Mouse (Mus musculus) cerebellum, adult 9-11 months (tissue): ENCODE measurements around the gene Fdxacb1.
A peak's percentile ranks its signal among the peaks of the same experiment; 100 is the strongest.

Experiments
- DNase-seq: peaks from one replicate; pipeline ENCODE4 v3.0.0; 2022

The Fdxacb1 gene

DNA sequence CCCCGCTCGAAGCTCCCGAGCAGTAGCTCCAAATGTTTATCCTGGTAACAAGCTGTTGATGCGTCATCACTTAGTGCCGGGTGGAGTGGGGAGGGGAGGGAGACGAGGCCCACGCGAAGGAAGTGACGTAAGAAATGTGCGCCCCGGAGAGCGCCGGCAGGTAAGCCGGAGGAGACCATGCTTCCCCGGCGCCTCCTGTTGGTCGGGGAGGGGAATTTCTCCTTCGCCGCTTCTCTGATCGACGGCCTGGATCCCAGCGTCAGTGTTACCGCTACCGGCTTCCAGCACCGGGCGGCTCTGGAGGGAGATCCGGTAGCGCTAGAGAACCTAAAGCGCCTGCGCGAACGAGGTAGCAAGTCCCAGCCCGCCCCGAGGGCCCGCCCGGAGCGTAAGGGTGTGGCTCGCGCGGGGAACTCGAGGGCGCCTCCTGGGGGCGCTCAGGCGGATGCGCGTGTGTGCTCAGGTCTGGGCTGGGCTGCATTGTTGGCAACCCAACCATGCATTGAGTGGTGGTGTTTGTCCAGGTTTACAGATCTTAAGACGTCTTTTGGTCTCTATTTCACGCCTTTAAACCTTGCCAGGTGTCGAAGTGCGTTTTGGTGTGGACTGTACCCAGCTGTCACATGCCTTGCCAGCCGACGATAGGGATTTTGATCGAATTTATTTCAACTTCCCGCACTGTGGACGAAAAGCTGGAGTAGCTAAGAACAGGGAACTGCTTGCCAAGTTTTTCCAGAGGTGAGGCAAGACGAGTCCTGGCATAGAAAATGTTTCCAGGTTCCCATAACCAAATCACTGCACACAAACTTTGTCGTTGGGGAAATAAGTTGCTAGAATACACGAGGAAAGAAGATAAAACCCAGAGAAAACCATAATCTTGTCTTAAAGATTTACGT lies at the start of gene Fdxacb1:
Gene Fdxacb1, plus strand, starts transcription at position 130 of the 896 bp plus-strand sequence.
- DNase-seq: peak; percentile 99

DNA sequence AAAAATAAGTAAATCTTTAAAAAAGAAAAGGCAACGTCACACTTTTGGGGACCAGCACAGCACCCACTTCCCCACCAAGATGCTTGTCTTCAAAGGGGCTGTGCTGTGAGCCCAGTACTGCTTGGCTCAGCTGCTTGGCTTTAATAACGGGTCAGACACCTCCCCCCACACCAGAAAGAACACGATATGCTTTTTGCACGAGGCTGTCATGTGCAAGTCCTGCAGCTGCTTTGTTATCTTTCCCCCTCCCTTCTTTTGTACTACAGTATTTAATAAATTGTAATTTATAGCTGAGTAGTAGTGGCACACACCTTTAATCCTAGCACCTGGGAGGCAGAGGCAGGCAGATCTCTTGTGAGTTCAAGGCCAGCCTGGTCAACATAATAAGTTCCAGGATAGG lies 49.2 kb upstream of the Fdxacb1 start:
- DNase-seq: no peak

DNA sequence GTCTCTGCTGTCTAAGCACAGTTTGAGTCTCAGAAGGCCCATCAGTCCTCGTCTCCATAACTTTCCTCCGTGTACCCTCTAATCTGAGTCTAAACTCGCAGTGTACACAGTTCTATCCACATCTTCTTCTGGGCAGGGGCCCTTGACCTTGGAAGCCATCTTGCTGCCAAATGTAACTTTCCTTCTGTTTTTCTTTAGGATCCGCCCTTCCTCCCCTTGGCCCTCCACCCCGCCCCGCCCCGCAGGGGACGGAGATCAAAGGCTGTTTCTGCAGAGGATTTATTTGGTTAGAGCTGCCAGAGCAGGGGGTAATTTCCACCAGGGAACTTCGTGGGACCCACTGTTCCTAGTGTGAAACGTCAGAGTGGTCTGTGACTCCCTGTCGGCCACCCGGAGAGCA lies 47.0 kb upstream of the Fdxacb1 start:
- no peak for DNase-seq

DNA sequence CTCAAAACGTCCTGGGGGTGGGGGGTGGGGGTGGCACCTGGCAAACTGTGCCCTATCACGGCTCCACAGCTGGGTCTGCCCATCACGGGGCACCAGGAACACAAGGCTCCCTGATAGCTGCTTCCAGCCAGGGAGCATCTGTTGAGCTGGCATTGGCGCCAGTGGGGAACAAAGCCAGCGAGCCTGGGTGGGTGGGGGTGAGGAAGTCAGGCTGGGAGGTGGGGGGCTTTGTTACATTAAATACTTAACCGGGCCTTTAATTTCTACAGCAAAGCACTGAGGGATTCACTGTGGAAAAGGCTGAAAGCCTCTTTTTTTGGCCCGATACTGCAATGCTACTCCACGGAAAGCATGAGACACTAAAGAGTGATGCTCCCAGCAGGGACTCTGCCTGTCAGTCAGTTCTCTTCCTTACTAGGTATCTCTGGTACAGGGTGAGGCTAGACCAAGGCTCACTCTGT lies 45.6 kb upstream of the Fdxacb1 start:
- peak; percentile 67 for DNase-seq

DNA sequence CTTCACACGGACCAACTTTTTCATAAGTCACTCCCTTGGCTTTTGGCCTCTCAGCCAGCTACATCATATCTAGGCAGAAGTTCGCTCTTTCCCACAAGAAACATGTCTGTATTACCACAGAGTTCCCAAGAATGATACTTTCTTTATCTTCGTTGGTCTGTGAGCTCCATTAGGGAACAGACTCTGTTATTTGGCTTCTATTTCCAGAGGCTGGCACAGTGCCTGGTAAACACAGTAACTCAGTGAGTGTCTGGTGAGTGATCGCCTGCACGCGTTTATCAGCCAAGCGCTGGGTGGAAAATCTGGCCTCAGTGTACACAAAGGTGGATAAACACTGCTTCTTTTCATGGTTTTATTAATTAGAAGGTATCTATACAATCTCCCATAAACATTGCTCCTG lies 44.6 kb upstream of the Fdxacb1 start:
- peak; percentile 88 for DNase-seq

DNA sequence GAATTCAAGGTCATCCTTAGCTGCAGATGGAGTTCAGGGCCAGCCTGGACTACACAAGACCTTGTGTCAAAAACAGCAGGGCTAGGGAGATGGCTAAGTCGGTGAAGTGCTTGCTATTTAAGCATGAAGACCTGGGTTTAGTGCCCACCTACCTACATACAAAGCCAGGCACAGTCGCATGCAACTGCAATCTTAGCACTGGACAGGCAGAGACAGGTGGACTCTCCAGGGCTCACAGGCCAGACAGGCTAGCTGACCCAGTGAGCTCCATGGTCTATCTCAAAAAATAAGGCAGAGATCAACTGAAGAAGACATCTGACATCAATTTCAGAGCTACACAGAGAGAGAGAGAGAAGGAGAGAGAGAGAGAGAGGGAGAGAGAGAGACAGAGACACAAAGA lies 43.9 kb upstream of the Fdxacb1 start:
- DNase-seq: no peak

DNA sequence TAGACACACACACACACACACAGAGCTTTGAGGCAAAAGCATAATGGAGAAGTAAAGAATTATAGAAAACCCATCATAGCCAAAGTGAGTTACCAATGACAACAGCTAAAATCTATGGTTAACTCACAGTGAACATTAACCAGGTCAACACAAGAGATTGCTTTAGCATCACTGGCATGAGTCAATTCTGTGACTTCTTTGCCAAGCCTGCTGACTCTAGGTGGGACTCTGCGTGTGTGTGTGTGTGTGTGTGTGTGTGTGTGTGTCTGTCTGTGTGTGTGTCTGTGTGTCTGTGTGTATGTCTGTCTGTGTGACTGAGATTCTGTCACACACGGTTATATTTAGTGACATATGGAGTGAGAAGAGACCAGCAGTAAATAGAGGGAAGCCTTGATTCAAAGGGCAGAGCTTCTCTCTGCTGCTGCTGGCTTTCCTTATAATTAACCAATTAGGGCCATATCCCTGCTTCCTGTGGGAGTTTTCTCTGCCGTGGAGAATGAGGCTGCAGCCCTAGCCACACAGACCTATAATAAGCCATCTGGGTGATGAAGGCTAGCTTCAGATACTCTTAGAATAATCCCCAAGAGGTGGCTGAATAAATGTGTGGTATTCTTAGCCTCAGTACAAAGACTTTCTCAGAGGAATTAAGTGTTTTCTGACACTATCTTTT lies 43.2 kb upstream of the Fdxacb1 start:
- DNase-seq: no peak

DNA sequence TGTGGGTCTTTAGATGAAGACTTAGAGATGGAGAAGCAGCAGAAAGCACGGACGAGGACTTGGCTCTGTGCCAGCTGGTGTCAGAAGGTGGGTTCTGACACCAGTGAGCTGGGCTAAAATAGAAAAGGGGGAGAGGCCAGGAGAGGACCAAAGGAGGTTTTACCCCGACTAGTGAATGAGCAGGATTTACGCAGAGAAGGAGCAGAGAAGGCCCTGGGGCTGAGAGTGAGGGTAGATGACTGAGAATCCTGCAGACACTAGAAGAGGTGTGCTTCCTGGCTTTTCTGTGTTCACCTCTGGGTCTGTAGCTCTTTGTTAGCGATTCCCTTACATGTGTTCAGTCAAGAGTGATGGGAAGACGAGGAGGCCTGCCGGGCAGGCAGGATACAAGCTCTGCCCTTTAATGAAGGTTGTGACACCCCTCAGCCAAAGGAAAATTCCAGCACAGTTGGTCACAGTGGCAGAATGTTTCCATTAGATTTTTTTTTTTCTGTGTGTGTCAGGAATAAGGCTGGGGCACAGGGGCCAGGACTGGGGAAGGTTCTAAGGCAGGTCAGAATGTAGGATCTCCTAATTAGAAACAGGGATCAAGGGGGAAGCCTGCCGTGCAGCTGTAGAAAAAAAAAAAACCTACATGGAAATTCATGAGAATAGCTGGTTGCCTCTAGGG lies 42.0 kb upstream of the Fdxacb1 start:
- peak; percentile 71 for DNase-seq

DNA sequence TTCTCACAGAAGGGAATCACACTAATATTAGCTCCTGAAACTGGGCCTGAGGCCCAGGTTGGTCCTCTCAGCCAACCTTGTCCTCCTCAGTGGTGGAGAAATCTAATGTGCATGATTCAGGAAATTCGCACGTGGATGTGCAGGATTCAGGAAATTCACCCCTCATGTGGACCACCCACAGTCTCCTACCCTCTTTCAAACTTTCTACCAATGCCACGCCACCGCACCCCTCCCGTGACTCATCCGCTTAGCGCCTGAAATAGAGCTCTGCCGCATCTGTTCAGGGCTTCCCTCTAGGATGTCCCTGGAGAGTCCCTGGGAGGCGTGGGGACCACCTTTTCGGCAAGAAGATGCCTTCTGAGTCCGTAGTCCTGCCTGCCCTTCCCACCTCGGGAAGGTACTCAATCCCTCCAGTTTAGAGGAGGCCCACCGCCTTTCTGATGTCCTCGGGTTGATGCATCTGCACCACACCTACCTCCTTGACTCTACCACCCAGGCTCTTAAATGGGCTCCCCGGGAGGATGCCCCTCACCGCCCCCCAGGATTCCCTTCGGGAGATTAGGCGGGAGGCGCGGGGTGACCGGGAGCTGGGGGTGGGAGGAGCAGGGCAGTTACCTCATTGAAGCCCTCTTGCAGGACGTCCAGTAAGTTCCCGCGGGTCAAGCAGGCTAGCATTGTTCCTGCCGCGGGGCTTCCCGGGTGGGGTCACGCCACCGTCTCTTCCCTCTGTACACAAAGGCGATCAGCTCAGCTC lies 40.7 kb upstream of the Fdxacb1 start:
- DNase-seq: peak; percentile 74

DNA sequence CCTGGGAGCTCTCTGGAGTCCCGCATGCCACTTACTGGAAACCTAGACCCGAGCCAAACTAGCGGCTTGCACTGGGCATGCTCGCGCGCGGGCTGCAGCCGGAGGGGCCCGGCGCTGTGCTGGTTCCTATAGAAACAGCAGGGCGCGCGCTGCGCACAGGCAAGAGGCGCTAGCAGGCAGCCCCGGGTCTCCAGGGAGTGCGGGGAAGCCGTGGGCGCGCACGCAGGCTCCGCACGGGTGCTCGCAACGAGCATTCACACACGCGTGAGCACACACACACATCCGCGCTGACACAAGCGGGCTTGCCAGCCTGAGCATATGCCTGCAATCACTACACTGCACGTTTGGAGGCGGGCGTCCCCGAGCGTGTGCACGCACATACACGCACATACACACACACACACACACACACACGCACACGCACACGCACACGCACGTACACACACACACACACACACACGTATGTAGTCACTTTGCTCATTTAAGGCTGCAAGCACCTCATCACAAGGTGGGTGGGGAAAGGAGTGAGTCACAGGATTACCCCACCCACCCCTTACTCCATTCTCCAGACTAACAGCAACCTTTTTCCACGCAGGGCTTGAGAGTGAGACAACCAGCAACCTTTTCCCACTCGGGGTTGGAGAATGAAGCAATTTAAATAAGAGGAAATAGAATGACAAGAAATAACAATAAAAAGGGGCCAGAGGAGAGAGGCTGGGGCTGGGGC lies 39.9 kb upstream of the Fdxacb1 start:
- peak; percentile 88 for DNase-seq

DNA sequence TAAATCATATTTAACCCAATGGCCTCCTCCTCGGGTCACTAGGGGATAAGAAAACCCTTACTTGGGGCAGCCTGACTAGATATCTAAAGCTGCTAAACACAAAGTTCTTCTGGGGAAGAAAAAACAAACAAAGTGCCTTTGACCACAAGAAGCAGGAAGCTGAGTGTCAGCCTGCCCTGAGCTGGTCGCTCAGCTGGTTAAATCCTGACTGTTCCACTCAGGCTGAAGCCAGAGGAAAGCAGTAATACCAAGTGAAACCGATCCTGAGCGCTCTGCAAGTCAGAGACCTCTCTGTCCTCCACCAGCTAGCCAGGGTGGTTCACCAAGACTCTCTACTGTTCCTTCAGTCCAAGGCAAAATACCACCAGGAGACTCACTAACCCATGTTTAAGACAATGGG lies 38.4 kb upstream of the Fdxacb1 start:
- no peak for DNase-seq

DNA sequence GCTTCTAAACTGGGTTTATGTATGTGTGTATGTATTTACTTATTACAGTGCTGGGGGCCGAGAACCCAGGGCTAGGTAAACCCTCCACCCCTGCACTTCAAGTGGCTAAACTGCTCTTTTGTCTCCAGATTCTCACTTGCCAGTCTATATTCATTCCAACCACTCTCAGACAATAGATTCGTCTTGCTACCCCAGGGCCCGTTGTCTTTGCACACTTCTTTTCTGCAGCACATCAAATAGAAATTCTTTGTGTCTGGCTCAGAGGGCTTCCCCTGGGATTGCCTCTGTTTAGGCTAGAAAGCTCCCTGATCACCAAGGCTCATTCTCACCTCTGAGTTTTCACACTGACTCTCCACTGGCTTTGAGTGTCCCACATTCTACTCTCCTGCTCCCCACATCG lies 35.5 kb upstream of the Fdxacb1 start:
- DNase-seq: no peak

DNA sequence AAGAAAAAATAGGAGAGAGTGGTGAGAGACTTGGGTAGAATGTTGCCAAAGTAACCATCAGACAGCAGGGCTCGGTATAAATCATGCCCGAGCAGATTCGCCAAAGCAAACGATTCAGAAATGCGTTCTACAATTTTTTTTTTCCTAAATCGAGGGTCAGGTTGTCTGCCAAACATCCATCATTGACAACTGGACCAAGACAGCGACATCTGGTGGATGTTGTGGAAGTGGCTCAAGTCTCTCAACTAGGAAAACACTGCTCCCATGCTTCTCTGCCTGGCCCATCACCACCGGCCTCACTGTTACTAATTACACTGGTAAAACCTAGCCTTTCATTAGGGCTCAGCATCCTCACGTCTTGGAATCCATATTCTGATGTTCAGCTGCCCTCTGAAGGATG lies 33.0 kb upstream of the Fdxacb1 start:
- DNase-seq: peak; percentile 71

DNA sequence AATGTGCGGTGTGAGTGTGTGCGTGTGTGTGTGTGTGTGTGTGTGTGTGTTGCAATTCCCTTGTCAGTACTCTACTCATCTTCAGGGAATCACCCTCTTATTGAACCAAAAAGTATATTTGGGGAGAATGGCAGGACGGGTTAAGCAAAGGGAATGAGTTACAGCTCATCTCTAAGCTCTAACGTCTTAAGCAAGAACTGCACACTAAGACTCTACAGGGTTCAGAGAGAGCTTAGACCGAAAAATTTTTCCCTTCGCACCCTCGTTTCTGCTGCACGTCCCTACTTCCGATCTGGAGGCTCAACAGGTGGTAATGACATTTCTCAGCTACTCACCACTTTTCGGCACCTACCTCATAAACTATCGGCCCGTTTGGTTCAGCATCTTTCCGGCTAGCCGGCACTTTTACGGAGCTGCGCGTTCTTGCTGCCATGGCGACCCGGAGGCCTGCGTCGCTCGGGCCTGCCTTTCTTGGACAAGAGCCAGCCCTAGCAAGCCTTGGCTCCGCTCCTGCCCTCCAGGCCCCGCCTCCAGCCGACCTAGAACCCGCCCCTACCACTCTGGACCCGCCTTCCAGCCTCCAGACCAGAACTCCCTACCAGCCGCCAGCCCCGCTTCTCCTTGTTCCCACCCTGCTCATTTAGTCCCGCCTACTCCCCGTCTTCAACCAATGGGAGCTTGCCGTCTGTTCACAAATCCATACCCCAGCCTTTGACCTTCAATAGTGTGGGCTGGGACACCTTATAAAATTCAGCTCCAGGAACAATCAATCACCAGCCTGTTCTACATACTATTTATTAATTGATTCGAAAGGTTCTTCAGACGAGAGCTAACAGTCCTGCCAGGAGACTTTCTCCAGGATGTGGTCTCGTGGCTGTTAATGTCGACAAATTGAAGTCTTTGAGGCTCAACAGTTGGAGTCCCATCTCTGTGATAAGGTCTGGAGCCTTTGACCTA lies 28.8 kb upstream of the Fdxacb1 start, which contains the start of gene Dixdc1:
Gene Dixdc1, minus strand, starts transcription at position 604 of the 957 bp plus-strand sequence.
- peak; percentile 89 for DNase-seq

DNA sequence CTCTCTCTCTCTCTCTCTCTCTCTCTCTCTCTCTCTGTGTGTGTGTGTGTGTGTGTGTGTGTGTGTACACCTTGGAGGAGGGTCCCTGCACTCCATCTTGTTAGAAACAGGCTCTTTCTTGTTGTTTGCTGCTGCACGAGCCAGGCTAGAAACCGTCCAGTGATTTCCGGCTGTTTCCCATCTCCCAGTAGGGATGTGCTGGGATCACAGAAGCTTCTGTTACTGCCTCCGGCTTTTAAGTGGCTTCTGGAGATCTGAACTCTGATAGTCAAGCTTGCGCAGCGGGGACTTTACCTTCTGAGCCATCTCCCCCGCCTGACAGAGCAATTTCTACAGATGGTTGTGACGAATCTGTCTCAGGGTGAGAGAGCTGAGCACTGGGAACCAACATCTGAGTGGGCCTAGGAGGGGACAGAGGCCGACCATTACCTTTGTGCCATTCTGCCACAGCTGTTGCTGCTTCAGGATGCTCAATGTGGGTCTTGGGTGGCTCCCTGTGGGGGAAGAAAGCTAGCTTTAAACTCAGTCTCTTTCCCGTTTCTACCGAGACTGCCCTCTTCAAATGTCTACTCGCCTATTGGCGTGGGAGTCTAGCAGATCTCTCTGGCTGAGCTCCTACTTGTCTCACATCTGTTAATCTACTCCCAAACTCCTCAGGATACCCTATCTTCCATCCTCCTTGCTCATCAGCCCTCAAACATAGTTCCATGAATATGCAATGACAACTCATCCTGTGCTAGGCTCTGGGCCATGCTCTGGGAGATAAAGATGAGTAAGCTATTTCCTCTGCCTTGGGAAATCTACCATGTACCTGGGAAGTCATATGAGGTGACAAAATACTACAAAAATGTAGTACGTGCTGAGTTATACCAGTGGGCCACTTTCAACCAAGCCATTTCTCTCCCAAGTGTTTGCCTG lies 26.9 kb upstream of the Fdxacb1 start:
- DNase-seq: no peak

DNA sequence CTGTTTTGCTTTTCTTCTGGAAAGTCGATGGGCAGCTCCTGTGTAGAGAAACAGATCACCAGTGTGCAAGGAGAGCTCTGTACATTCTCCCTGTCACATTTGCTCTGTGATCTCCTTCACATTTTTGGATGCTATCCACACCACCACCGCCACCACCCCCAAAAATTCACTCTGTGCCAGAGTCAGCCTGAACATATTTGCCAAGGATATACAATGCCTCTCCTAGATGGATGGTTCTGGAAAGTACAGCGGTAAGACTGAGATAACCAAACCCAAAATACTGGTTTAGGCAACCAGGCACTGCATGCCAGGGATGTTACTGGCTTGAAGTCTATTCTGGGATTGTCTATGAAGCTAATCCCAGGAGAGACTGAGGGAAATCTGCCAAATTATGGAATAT lies 25.8 kb upstream of the Fdxacb1 start:
- no peak for DNase-seq

DNA sequence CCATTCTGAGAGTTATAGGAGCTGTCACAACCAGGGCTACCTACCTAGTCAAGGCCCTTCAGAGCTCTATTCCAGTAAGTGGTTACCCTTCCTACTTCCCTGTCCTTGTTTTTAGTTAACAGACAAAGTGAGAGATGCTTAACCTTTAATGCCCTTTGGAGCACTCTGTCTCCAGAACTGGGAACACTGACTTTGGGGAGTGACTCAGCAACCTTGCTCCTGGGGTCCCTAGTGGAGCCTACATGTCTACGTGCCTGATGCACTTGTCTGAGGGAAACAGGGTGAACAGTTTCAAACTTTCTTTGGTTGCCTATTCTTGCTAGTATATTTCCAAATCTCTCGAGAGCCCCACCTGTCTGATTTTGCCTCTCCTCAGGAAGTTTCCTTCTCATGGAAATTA lies 25.3 kb upstream of the Fdxacb1 start:
- DNase-seq: no peak

DNA sequence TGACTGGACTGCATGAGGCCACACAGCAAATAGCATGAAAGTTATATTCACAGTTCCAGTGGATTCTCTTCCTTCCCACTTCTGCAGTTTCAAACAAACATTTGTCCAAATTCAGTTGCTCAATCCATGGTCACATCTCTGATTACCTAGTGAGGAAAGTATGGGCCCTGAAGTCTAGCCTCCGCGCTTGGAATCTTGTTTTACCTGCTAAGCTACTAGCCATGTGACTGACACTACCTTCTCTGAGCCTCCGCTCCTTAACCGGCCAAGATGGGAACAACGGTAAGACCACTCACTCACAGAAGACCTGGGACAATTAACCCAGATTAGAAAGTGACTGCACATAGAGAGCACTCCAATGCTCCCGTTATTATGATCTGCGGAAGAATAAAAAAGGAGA lies 22.2 kb upstream of the Fdxacb1 start:
- DNase-seq: no peak

DNA sequence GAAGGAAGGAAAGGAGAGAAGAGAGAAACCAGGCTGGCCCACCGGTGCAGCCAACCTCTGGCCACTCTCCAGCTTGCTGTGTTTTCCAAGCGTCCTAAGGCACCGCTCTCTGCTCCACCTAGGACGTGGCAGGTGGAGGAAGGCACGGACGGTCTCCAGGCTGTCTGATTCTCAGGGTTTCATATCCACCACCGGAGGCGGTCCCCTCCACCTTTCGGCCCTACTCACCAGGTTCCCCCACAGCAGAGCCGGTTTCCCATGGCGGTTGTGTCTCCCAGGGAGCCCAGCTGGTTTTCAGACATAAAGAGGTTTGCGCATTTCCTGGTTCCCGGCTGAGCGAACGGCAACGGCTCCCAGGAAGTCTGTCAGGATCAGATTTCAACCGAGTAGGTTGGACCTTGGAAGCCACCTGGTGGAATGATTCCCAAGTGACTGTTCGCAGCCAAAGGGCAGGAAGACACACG lies 21.8 kb upstream of the Fdxacb1 start, which contains the start of gene 2310030G06Rik:
Gene 2310030G06Rik, minus strand, starts transcription at position 323 of the 464 bp plus-strand sequence.
- no peak for DNase-seq
